Mouse (Mus musculus) lung, embryonic 14.5 days (tissue): ENCODE data around the gene Gm49396. TPM values are rescaled to one million over a fixed set of nuclear protein-coding genes. Genes with fewer than 3 reads are reported as not detected.

Experiments used
- ATAC-seq: fragments of 200-750 bp; cut with Nextera tagmentation; 2 replicates; pipeline ENCODE4 v1.8.0; 2017; ENCODE audit warnings: mild to moderate bottlenecking, moderate TSS enrichment, moderate library complexity; ENCODE audit not compliant: insufficient read depth
- DNase-seq: peaks from one replicate; pipeline ENCODE4 v3.0.0-alpha.2; 2015
- H3K27ac ChIP-seq: fragments of 300-500 bp; sonication (generic); 2 replicates; pipeline ENCODE4 v1.5.1; 2014; ENCODE audit warnings: low read depth, mild to moderate bottlenecking, moderate library complexity
- H3K27me3 ChIP-seq: fragments of 300-500 bp; sonication (generic); 2 replicates; pipeline ENCODE4 v1.6.1; 2014; ENCODE audit warnings: low read length, control low read depth; ENCODE audit not compliant: insufficient read depth
- H3K36me3 ChIP-seq: fragments of 300-500 bp; sonication (generic); 2 replicates; pipeline ENCODE4 v1.6.1; 2014; ENCODE audit warnings: control low read depth; ENCODE audit not compliant: insufficient read depth
- H3K4me1 ChIP-seq: fragments of 300-500 bp; sonication (generic); 2 replicates; pipeline ENCODE4 v1.6.1; 2014; ENCODE audit warnings: antibody characterized with exemption, control low read depth; ENCODE audit not compliant: insufficient read depth
- H3K4me2 ChIP-seq: fragments of 300-500 bp; sonication (generic); 2 replicates; pipeline ENCODE4 v1.6.1; 2014; ENCODE audit warnings: mild to moderate bottlenecking
- H3K4me3 ChIP-seq: fragments of 300-500 bp; sonication (generic); 2 replicates; pipeline ENCODE4 v1.5.1; 2014; ENCODE audit warnings: low read depth, low read length
- H3K9ac ChIP-seq: fragments of 300-500 bp; sonication (generic); 2 replicates; pipeline ENCODE4 v1.6.1; 2014
- H3K9me3 ChIP-seq: fragments of 300-500 bp; sonication (generic); 2 replicates; pipeline ENCODE4 v1.6.1; 2016; ENCODE audit warnings: low read depth, low read length, control low read depth
- CTCF ChIP-seq: IDR thresholded peaks from 2 replicates; pipeline ENCODE4 v1.5.1; 2016; ENCODE audit warnings: antibody characterized with exemption, low read depth
- WGBS: fragments of 180-500 bp; shearing (Covaris S2); extraction: QIAGEN DNeasy Blood & Tissue Kit; methylation state at CpG from one replicate; pipeline ENCODE4 v1.1.7; 2014; 5-methylcytosine and 5-hydroxymethylcytosine counted together
- polyA plus RNA-seq: library from polyadenylated mRNA; unstranded; fragments of >200 nt; fragmentation: Nextera tagmentation; extraction: Ambion mirVana; gene quantifications from 2 replicates; pipeline ENCODE4 v1.2.1, GENCODE M21; 2014

Gene Gm49396
- polyA plus RNA-seq, 1 experiment from 2014 or later = 9.9 TPM

DNA sequence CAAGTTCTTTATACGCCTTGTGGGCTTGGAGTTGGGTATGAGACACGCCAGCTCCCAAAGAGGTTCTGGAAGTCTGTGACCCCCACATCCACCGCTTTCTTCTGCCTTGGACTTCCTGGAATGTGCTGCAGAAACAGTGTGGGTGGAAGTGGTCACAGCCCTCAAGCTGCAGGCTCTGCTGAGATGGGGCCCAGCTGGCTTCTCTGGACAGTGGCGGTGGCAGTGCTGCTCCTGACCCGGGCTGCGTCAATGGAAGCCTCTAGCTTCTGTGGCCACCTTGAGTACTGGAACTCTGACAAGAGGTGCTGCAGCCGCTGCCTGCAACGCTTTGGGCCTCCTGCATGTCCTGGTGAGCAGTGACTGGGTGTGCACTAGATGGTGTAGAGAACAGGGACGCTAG, 2.9 kb downstream of the Gm49396 start:
- no peak for TF ChIP-seq CTCF
- H3K27ac ChIP-seq = no peak overlapping the region
- no peak overlapping the region for H3K4me2 ChIP-seq

DNA sequence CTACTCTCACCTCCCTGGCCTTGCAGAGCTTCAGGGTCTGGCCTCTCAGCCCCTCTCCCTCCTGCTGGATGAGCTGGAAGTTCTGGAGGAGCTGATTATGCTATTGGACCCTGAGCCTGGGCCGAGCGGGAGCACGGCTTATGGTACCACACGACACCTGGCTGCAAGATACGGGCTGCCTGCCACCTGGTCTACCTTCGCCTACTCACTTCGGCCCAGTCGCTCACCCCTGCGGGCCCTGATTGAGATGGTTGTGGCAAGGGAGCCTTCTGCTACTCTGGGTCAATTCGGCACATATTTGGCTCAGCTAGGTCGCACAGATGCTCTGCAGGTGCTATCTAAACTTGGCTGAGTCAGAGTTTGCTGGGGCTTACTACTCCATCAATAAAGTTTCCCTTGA, 4.4 kb downstream of the Gm49396 start:
- Histone ChIP-seq H3K4me3 (no peak overlapping the region), H3K4me2 (no peak overlapping the region), H3K4me1 (no peaks in the 10 kb centered on the region), H3K27ac (no peak overlapping the region), H3K36me3 (peaks cover 76% of the 10 kb centered on the region), H3K9me3 (no peaks in the 10 kb centered on the region), H3K27me3 (no peaks in the 10 kb centered on the region), H3K9ac (no peak overlapping the region)
- no peak for ATAC-seq
- TF ChIP-seq CTCF = no peak
- no peak for DNase-seq
- WGBS = 81% methylated on average over 11 of the region's 11 CpGs

More for the DNA sequence above, 2.9 kb downstream of the Gm49396 start:
- Histone ChIP-seq H3K9me3 (no peaks in the 10 kb centered on the region), H3K36me3 (peaks cover 60% of the 10 kb centered on the region), H3K27me3 (no peaks in the 10 kb centered on the region), H3K9ac (no peak overlapping the region), H3K4me3 (no peak overlapping the region), H3K4me1 (no peaks in the 10 kb centered on the region)
- 70% methylated on average over 9 of the region's 9 CpGs for WGBS
- DNase-seq (no peak), ATAC-seq (no peak)

DNA sequence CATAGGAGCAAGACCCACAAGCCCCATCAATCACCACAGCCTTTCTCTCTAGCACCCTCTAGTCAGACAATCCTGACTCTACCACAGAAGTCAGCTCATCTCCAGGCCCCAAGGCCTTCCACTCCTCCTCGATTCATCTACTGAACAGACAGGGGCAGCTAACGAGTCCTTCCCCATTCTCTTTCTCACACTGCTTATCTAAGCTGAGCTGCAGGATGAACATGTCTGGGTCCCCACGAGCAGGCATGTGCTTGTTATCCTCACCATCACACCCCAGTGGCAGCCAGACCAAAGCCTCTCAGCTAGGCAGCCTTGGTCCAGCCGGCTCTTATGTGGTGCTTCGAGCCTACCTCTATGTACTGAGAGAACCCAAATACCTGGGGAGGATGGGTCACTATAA, 9.2 kb downstream of the Gm49396 start:
- no peaks in the 10 kb centered on the region for H3K9me3 ChIP-seq
- TF ChIP-seq CTCF = no peak
- H3K36me3 ChIP-seq = peaks cover 94% of the 10 kb centered on the region
- no peaks in the 10 kb centered on the region for H3K27me3 ChIP-seq
- H3K4me2 ChIP-seq = no peak overlapping the region
- ATAC-seq = no peak
- H3K9ac ChIP-seq = no peak overlapping the region
- WGBS = 90% methylated on average over 5 of the region's 5 CpGs
- H3K4me1 ChIP-seq = no peaks in the 10 kb centered on the region
- no peak for DNase-seq
- no peak overlapping the region for H3K4me3 ChIP-seq
- H3K27ac ChIP-seq = no peak overlapping the region

DNA sequence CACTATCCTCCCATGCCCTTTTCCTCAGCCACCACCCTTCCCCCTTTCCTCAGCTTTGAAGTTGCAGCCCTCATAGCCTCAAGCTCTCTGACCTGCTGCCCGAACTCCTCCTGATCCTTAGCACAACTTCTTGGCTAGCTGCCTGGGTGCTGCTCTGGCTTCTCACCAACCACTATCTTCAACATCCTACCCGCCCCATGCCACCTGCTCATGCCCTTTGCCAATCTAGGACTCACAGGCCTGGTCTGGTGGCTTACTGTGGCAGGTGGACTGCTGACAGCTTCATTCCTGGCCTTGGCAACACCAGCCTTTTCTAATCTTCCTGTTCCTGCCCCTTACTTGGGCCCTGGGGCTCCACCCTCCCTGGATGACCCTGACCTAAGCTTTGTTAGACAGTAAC, 9.8 kb downstream of the Gm49396 start:
- H3K4me3 ChIP-seq = no peak overlapping the region
- no peak overlapping the region for H3K4me2 ChIP-seq
- peaks cover 97% of the 10 kb centered on the region for H3K36me3 ChIP-seq
- DNase-seq (no peak), ATAC-seq (no peak)
- no peak overlapping the region for H3K9ac ChIP-seq
- H3K27me3 ChIP-seq = no peaks in the 10 kb centered on the region
- H3K27ac ChIP-seq = no peak overlapping the region
- H3K9me3 ChIP-seq = no peaks in the 10 kb centered on the region
- H3K4me1 ChIP-seq = no peaks in the 10 kb centered on the region
- TF ChIP-seq CTCF = no peak
- WGBS = 77% methylated on average over 2 of the region's 2 CpGs

DNA sequence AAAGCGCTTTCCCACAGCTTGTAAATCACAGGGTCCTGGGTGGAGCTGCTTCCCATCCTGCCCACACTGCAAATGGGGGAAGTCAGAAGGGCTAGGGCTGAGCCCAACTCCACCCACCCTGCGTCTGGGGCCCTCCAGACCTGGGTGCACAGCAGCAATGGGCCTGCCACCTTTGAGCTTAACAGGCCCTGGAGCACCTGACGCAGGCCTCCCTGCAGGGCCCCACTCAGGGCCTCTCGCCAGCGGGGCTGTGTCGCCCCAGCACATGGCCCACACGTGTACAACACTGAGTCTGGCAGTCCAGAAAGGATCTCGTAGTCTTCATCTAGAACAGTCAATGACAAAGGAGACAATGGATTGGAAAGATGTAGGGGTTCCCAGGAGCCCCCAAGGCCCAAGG, 16.8 kb downstream of the Gm49396 start:
- WGBS = 89% methylated on average over 8 of the region's 8 CpGs
- no peaks in the 10 kb centered on the region for H3K27me3 ChIP-seq
- ATAC-seq = no peak

DNA sequence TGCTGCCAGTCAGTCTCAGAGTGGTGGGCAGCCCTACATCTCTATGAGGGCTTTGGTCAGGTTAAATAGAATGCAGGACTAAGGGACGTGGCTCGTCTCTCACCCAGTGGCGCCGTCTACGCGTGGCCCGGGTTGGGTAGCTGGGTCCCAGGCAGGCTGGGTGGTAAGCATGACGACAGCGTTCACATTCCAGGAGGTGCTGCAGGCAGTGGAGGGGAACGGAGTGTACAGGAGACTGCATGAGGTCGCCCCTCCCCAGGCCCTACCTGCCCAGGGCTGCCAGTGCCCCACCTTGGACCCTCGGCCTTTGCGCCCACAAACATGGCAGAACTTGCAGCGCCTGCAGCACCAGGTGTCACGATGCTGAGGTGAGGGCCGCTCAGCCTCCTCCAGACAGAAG, 18.4 kb downstream of the Gm49396 start:
- no peak for TF ChIP-seq CTCF
- DNase-seq (no peak), ATAC-seq (no peak)
- Histone ChIP-seq H3K4me2 (no peak overlapping the region), H3K36me3 (peaks cover 99% of the 10 kb centered on the region), H3K27ac (no peak overlapping the region), H3K9me3 (no peaks in the 10 kb centered on the region), H3K9ac (no peak overlapping the region), H3K4me1 (no peaks in the 10 kb centered on the region), H3K4me3 (no peak overlapping the region), H3K27me3 (no peaks in the 10 kb centered on the region)
- 94% methylated on average over 16 of the region's 16 CpGs for WGBS

More for the DNA sequence above, 16.8 kb downstream of the Gm49396 start:
- no peak for TF ChIP-seq CTCF
- peaks cover 99% of the 10 kb centered on the region for H3K36me3 ChIP-seq
- H3K9me3 ChIP-seq = no peaks in the 10 kb centered on the region
- H3K27ac ChIP-seq = no peak overlapping the region
- no peaks in the 10 kb centered on the region for H3K4me1 ChIP-seq
- H3K9ac ChIP-seq = no peak overlapping the region
- H3K4me2 ChIP-seq = no peak overlapping the region
- no peak for DNase-seq
- H3K4me3 ChIP-seq = no peak overlapping the region

DNA sequence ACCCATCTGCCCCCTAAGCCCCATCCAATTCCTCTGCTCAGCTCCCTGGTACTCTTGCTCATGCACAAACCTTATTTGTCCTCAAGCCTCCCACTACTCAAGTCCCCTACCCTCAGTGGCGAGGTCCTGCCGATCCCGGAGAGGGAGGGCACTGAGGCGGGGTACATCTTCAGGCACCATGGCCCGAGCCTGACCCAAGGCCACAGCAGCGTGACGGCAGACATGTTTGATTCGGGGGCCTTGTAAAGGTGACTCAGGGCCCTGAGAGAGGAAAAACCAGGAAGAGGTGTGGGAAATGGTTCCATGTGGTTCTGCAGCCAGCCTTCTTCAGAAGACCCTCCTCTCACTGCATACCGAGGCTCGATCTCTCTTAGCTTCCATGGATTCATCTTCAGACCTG, 21.2 kb downstream of the Gm49396 start:
- H3K4me1 ChIP-seq = no peaks in the 10 kb centered on the region
- H3K4me2 ChIP-seq = no peak overlapping the region
- H3K36me3 ChIP-seq = peaks cover 73% of the 10 kb centered on the region
- TF ChIP-seq CTCF = no peak
- WGBS = 87% methylated on average over 10 of the region's 10 CpGs
- no peak overlapping the region for H3K27ac ChIP-seq
- H3K27me3 ChIP-seq = no peaks in the 10 kb centered on the region
- ATAC-seq = no peak
- DNase-seq = no peak
- H3K4me3 ChIP-seq = no peak overlapping the region
- H3K9me3 ChIP-seq = no peaks in the 10 kb centered on the region
- H3K9ac ChIP-seq = no peak overlapping the region

DNA sequence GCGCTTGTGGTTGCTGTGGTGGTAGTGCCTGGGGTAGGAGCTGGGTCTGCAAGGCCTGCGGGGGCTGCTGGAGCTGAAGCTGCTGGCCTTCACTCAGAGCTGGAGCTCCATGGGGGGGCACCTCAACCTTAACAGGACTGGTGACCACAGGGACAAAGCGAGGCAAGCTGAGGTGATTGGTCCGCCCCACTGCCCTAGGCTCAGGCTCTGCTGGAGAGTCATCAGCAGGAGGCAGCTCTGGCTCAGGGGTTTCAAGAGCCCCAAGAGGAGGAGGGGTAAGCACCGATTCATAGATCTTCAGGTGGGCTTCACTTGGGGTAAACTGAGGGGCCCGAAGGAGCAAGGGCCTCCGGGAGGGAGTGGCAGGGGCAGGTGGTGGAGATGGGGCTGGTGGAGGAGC, 22.0 kb downstream of the Gm49396 start:
- Histone ChIP-seq H3K4me1 (0 out of 2 replicates have a peak, but pooled peaks cover 3% of the 10 kb centered on the region), H3K27ac (no peak overlapping the region), H3K36me3 (peaks cover 65% of the 10 kb centered on the region), H3K27me3 (no peaks in the 10 kb centered on the region), H3K4me2 (no peak overlapping the region), H3K4me3 (no peak overlapping the region), H3K9ac (no peak overlapping the region), H3K9me3 (no peaks in the 10 kb centered on the region)
- DNase-seq (no peak), ATAC-seq (no peak)
- TF ChIP-seq CTCF = no peak
- WGBS = 89% methylated on average over 7 of the region's 7 CpGs
